Comparison of ENCODE assay signal across 8 mouse cellular contexts in the genomic region with DNA sequence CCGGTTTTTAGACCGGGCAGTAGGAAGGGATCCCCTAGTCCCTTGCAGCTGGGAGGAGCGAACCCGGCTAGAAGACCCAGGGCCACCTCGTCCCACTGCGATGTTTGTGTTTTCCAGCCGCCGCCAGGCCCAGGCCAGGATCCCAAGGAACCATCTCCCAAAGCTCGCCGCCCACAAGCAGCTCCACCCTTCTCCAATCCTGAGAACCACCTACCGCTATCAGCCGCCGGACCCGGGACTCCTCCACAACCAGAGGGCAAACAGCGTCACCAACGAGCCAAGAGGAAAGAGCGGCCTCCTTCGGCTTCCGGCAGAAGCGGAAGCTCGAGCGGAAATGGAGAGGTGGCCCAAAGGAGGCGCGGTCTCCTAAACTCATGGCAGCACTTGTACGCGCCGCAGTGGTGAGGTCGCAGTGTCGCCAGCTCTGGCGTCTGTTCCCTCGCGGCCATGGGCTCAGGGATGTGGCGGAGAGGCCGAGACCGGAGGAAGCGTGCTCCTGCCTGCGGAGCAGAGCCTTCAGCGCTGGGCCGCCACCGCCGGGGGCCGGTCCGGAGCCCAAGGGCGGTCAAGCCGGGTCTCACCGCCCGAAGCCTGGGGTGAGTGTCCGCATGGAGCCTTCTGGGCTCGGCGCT. TPM values are rescaled to one million over a fixed set of nuclear protein-coding genes. Genes with fewer than 3 reads are reported as not detected.
DNase-seq lines count a peak whose midpoint lies in the region; ATAC-seq lines count a peak whose summit lies in the region.

A gene (minus strand): TSS at position 274 of the 632 bp plus-strand sequence.
A gene (plus strand): TSS at position 350 of the 632 bp plus-strand sequence.

- no peaks in the 10 kb centered on the region for H3K27me3 ChIP-seq in hindbrain, embryonic 11.5 days (ENCODE audit: control insufficient read depth, insufficient read depth, low read length)

- peak within 1 kb of the TSS; percentile 69 for H3K4me2 ChIP-seq in hindbrain, embryonic 11.5 days (replicated peaks; ENCODE audit: low read depth, low read length)

- H3K4me3 ChIP-seq in hindbrain, embryonic 11.5 days (ENCODE audit: low read depth, low read length), result peak within 1 kb of the TSS; percentile 92

- ATAC-seq in hindbrain, embryonic 11.5 days (ENCODE audit: low FRiP score), result peak; percentile 93

- H3K9ac ChIP-seq in hindbrain, embryonic 11.5 days (ENCODE audit: low read depth, low read length), result peak within 1 kb of the TSS; percentile 84

- H3K9me3 ChIP-seq in hindbrain, embryonic 11.5 days (ENCODE audit: control insufficient read depth, low read length), result no peaks in the 10 kb centered on the region

- no peaks in the 10 kb centered on the region; the same call in 1 of the 2 replicates for H3K4me1 ChIP-seq in hindbrain, embryonic 11.5 days (replicated peaks; ENCODE audit: control insufficient read depth, insufficient read depth, low read length)

- peak; percentile 92 for DNase-seq in Muller cell, postnatal 12 days (ENCODE audit: inconsistent ontology term)
- peak; percentile 88 for DNase-seq in cerebellum, adult 9-11 months
- DNase-seq in frontal cortex, adult 2 months (ENCODE audit: extremely low spot score in 1 of 2, low spot score in 1 of 2), result peak; percentile 82 to 91
- peak; percentile 85 for DNase-seq in hindbrain, embryonic 11.5 days (ENCODE audit: low spot score)
- DNase-seq in layer of hippocampus, postnatal 10 days (ENCODE audit: low spot score in 2 of 2), result peak; percentile 84 to 89
- peak; percentile 94 for DNase-seq in lung, postnatal 10 days
- DNase-seq in ovary, postnatal 36 days (ENCODE audit: low spot score), result peak; percentile 88
- peak; percentile 82 for DNase-seq in thymus, postnatal 25 days

- under 1% methylated on average over 50 of the region's 50 CpGs for WGBS in hindbrain, embryonic 11.5 days

- peak within 1 kb of the TSS; percentile 73 for H3K27ac ChIP-seq in hindbrain, embryonic 11.5 days (ENCODE audit: low read depth, low read length)

- no peaks in the 10 kb centered on the region for H3K36me3 ChIP-seq in hindbrain, embryonic 11.5 days (ENCODE audit: control insufficient read depth, insufficient read depth, low read length)

RNA-seq across cellular contexts. Expression of the first gene that starts in this region (rescaled TPM):
- polyA plus RNA-seq in frontal cortex, adult 2 months (2012; rRNA removed), result 22.2 and 24.9 TPM in 2 replicates
- 38.7 and 39.0 TPM in 2 replicates for polyA plus RNA-seq in hindbrain, embryonic 11.5 days (2014; fragmentation: Nextera tagmentation; extraction: Ambion mirVana)
- total RNA-seq in layer of hippocampus, postnatal 10 days (2021), result 10 to 100 TPM; 20.7 to 24.1 TPM

RNA-seq across cellular contexts. Expression of the second gene that starts in this region (rescaled TPM):
- polyA plus RNA-seq in frontal cortex, adult 2 months (2012; rRNA removed), result 6.2 and 7.4 TPM in 2 replicates
- polyA plus RNA-seq in hindbrain, embryonic 11.5 days (2014; fragmentation: Nextera tagmentation; extraction: Ambion mirVana), result 16.1 and 20.0 TPM in 2 replicates
- 10 to 100 TPM in 1 of 2 experiments, 1 to 10 TPM in 1; 9.4 to 10.9 TPM for total RNA-seq in layer of hippocampus, postnatal 10 days (2021)

Comparison
In these comparisons a context has a peak if more than half of its experiments do, and no peak if none do; other contexts are left out.
1. Peak in every context shown above with its lines: DNase-seq, ATAC-seq, H3K4me3 ChIP-seq and H3K27ac ChIP-seq.